Mouse (Mus musculus) G1E-ER4 (cell line): ENCODE data around the gene Sp1. TPM values are rescaled to one million over a fixed set of nuclear protein-coding genes. Genes with fewer than 3 reads are reported as not detected.

ENCODE experiments used
- GATA1 ChIP-seq: IDR thresholded peaks from one replicate; pipeline ENCODE4 v1.8.0; 2012; ENCODE audit warnings: low read length, inconsistent platforms
- polyA plus RNA-seq: library from polyadenylated mRNA; stranded (reverse); fragments of >175 nt; gene quantifications from 2 replicates; pipeline ENCODE4 v1.2.3, GENCODE M21; 2012

Sp1 gene
- polyA plus RNA-seq, 1 experiment, result 15.3 TPM

GRCm38 (mm10) chr15:102451666-102452430 lies 45.9 kb downstream of the Sp1 start:
- TF ChIP-seq GATA1, result no peak

GRCm38 (mm10) chr15:102455993-102456392 lies 50.0 kb downstream of the Sp1 start:
- no peak for TF ChIP-seq GATA1

DNA sequence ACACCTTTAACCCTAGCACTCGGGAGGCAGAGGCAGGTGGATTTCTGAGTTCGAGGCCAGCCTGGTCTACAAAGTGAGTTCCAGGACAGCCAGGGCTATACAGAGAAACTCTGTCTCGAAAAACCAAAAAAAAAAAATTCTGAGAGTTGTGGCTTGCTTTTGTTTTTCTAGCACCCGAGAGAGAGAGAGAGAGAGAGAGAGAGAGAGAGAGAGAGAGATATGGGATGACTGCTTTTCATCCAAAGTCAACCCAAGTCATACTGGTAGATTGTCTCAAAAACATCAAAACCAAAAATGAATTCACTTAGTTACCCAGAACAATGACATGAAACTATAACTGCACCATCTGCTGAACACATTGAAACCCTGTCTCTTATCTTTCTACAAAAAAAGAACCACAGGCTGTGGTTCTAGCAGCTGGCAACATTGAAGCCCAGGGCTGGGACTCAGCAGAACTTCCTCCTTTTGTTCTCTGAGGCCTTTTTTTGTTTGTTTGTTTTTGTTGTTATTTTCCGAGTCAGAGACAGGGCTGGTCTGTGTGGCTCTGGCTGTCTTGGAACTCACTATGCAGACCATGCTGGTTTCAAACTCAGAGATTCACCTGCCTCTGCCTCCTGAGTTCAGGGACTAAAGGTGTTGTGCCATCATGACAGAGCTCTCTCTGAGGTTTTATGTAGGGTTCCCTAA lies 52.2 kb downstream of the Sp1 start:
- no peak for TF ChIP-seq GATA1

- TF ChIP-seq GATA1, result no peak
Observed at GRCm38 (mm10) chr15:102458904-102459317, 53.0 kb downstream of the Sp1 start, which contains the start of gene Prr13. TSS of gene Prr13 (plus strand) at chr15:102459028.

GRCm38 (mm10) chr15:102459381-102459780 lies 53.4 kb downstream of the Sp1 start:
- TF ChIP-seq GATA1, result no peak

GRCm38 (mm10) chr15:102459847-102460246 lies 53.9 kb downstream of the Sp1 start:
- no peak for TF ChIP-seq GATA1

DNA sequence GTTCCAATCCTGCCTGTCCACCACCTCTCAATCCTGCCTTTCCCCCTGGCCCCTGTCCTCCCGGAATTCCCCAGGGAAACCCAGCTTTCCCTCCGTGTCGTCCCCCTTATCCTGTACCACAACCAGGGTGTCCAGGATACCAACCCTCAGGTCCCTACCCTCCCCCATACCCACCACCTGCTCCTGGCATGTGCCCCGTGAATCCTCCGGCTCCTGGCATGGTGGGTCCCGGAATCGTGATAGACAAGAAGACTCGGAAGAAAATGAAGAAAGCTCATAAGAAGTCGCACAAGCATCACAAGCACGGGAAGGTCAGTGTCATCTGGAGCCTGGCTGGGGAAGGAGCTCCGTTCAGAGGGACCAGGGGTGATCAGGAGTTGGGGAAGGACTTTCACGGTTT lies 54.5 kb downstream of the Sp1 start:
- TF ChIP-seq GATA1, result no peak

GRCm38 (mm10) chr15:102460971-102461370 lies 55.0 kb downstream of the Sp1 start:
- TF ChIP-seq GATA1, result no peak

GRCm38 (mm10) chr15:102461430-102462075 lies 55.6 kb downstream of the Sp1 start:
- no peak for TF ChIP-seq GATA1

DNA sequence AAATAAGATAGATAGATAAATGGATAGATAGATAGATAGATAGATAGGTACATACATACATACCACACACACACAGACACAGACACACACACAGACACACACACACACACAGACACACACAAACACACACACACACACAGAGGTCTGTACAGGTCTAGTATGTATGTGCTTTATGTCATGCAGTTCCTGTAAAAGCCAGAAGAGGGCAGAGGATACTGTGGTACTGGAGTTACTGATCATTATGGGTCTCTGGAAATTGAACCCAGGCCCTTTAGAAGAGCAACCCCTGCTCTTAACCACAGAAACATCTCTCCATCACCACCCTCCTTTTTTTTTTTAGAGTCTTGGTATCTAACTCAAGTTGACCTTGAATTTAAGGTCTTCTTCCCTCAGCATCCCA lies 57.7 kb downstream of the Sp1 start:
- no peak for TF ChIP-seq GATA1

- TF ChIP-seq GATA1, result no peak
Observed at GRCm38 (mm10) chr15:102468675-102469370, 62.9 kb downstream of the Sp1 start.

- TF ChIP-seq GATA1, result no peak
Observed at GRCm38 (mm10) chr15:102470183-102470604, 64.3 kb downstream of the Sp1 start, which contains the start of gene Pcbp2. TSS of gene Pcbp2 (plus strand) at chr15:102470539.

DNA sequence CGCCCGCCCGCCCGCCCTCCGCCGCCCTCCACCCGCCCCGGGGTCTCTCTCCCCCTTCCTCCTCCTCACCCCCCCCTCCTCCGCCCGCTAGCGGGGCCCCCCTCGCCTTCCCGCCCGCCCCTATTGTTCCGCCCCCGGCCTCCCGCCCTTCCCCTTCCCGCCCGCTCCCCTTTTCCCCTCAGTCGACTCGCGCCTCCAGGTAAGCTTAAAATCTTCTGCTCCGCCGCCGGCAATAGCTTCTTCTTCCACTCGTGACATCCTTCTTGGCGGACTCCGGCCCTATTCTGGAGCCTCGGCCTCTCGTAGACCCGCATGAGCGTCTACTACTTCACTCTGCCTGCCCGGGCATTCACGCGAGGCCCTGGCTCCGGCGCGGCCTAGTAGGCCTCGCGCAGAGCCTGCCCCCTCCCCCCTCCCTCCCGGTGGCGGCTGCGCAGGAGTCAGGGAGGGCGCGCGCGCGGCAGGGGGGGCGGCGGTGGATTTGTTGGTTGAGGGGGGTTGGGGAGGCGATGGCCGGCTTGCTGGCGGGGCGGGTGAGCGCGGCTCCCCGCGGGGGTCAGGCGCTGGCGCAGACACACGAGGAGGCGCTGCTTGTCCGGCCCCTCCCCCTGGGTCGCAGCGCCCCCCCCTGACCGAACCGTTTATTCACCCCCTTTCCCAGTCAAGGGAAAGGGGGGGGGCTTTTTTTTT lies 64.8 kb downstream of the Sp1 start:
- no peak for TF ChIP-seq GATA1

- TF ChIP-seq GATA1, result no peak
Observed at GRCm38 (mm10) chr15:102471295-102471645, 65.3 kb downstream of the Sp1 start.

DNA sequence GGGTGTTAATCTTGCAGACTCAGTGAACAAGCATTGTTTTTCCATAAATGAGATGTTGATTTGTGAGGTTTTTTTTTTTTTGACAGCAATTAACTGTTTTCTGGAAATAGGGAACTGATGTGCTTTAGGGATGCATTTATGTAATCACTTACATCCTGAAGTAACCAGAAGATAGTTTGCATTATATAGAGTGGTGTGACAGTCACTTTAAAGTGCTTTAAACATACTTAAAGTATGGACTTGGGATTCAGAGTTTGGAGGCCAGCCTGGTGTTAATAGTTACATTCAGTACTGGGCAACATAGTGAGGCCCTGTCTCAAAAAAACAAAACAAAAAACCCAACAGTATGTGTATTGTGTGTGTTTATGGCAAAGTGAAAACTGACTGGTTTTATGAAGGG lies 65.8 kb downstream of the Sp1 start:
- TF ChIP-seq GATA1, result no peak
